Mouse (Mus musculus): ENCODE results near the gene Epsti1. TPM values are rescaled to one million over a fixed set of nuclear protein-coding genes. Genes with fewer than 3 reads are reported as not detected.

The Epsti1 gene
- polyA plus RNA-seq, 1 experiment from 2014 or later, result 1.3 TPM

DNA sequence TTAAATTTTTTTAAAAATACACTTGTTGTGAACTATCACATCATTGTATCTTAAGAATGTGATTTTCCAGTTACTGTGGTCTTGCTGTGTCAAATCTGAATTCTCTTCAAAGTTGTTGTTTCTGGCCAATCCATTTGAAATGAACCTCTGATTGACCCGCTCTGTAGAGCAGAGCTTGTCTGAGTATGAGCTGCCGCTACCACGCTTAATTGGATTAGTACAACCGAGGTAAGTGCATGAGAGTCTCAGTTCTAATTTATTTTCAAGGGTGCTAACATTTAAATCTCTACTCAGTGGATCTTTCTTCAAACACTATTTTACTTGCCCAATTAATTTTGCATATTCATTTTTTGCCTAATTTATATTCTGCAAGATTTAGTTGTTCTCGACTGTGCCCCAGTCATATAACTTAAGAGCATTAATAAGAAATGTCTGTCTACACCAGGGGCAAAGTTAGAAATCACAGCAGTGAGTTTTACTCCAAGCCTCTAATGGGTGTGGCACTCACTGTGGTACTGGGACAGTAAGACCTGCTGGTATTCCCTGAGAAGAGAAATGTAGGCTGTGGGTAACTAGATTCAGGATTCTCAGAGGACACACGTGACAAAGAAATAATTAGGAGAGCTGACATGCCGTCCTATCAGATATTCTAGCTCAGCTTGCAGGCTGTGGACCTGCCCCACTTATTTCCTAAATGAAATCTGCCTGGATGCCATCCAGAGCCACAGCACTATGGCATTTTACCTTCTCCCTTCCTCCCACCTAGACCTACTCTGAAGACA lies 111.7 kb downstream of the Epsti1 start:
- H3K4me3 ChIP-seq (replicated peaks), result no peak overlapping the region
- H3K36me3 ChIP-seq, result no peaks in the 10 kb centered on the region
- H3K9ac ChIP-seq, result no peak overlapping the region
- no peak overlapping the region for H3K4me2 ChIP-seq (replicated peaks)
- peaks cover 17% of the 10 kb centered on the region; the same call in 1 of the 2 replicates for H3K4me1 ChIP-seq
- no peak overlapping the region for H3K27ac ChIP-seq (replicated peaks)
- WGBS, result 58% methylated on average over 7 of the region's 7 CpGs
- H3K9me3 ChIP-seq (replicated peaks), result no peaks in the 10 kb centered on the region
- no peaks in the 10 kb centered on the region for H3K27me3 ChIP-seq
- ATAC-seq (ENCODE audit: insufficient number of reproducible peaks, low FRiP score, low TSS enrichment, low read depth), result no peak

DNA sequence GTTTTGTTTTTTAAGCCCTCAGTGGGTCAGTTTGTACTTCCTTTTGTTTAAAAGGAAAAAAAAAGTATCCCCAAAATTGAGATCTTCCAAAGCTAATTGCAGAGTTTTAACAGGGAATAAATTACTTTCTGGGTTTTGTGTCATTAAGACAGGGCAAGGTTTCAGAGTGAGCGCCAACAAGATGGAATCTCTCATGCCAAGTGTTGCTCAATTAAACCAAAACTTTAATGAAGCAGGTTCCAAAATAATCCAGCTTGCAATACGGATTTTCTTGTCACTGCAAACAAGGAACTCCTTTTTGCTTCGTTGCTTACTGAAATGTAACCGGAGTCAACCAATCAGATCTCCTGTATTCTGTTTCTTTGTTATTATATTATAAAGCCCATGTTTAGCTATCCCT lies 112.4 kb downstream of the Epsti1 start:
- H3K27ac ChIP-seq (replicated peaks), result no peak overlapping the region
- H3K9me3 ChIP-seq (replicated peaks), result no peaks in the 10 kb centered on the region
- 55% methylated on average over 4 of the region's 4 CpGs for WGBS
- H3K9ac ChIP-seq, result no peak overlapping the region
- H3K4me2 ChIP-seq (replicated peaks), result no peak overlapping the region
- ATAC-seq (ENCODE audit: insufficient number of reproducible peaks, low FRiP score, low TSS enrichment, low read depth), result no peak
- no peak overlapping the region for H3K4me3 ChIP-seq (replicated peaks)
- H3K4me1 ChIP-seq, result peaks cover 12% of the 10 kb centered on the region; the same call in 1 of the 2 replicates
- H3K36me3 ChIP-seq, result no peaks in the 10 kb centered on the region
- H3K27me3 ChIP-seq, result no peaks in the 10 kb centered on the region

DNA sequence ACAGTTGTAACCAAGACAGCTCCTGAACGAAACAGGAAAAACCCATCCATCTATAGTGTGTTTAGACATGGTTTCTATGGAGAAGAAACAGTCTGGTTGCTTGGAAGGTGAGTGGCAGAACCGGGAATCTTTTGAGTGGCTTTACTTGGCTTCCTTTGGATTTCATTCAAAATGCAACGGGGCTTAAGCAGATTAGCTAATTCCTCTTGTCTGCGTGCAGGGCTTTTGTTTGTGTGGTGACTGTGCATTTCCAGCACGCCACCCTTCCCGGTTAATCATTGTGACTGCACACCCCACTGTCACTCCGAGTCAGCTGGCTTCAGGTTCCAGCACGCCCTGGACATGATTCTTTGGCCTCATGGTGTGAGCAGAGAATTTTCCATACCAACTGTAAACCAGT lies 115.9 kb downstream of the Epsti1 start:
- Histone ChIP-seq H3K9me3 (replicated peaks) (no peaks in the 10 kb centered on the region), H3K9ac (no peak overlapping the region), H3K27me3 (no peaks in the 10 kb centered on the region), H3K4me3 (replicated peaks) (no peak overlapping the region), H3K27ac (replicated peaks) (0 out of 2 replicates have a peak overlapping the region, but pooled peaks have one; percentile 28), H3K4me1 (0 out of 2 replicates have a peak, but pooled peaks cover 5% of the 10 kb centered on the region), H3K36me3 (no peaks in the 10 kb centered on the region), H3K4me2 (replicated peaks) (no peak overlapping the region)
- no peak for ATAC-seq (ENCODE audit: insufficient number of reproducible peaks, low FRiP score, low TSS enrichment, low read depth)
- 36% methylated on average over 8 of the region's 8 CpGs for WGBS

DNA sequence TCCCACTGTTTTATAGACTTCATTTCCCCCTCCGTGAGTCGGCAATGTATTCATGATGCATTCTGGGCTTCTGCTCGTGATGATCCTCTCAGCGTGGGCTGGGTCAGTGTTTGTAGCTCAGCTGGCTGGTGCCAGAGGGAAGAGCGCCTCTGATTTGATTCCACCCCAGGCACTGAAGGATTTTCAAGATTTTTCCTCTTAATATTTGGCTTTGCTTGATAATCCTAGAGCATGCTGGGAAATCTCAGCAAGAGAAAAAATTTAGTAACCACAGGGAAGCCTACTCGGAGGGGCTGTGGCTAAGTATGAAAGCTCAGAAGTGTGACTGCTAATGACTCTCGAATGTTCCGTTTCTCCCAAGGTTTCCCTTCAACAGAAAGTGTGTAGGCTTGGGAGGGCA lies 134.8 kb downstream of the Epsti1 start:
- H3K4me3 ChIP-seq (replicated peaks), result no peak overlapping the region
- H3K36me3 ChIP-seq, result no peaks in the 10 kb centered on the region
- no peaks in the 10 kb centered on the region for H3K27me3 ChIP-seq
- no peaks in the 10 kb centered on the region for H3K9me3 ChIP-seq (replicated peaks)
- ATAC-seq (ENCODE audit: insufficient number of reproducible peaks, low FRiP score, low TSS enrichment, low read depth), result no peak
- H3K4me1 ChIP-seq, result peaks cover 6% of the 10 kb centered on the region; the same call in 1 of the 2 replicates
- 0 out of 2 replicates have a peak overlapping the region, but pooled peaks have one; percentile 10 for H3K4me2 ChIP-seq (replicated peaks)
- 43% methylated on average over 8 of the region's 8 CpGs for whole genome bisulfite sequencing
- H3K9ac ChIP-seq, result no peak overlapping the region
- no peak overlapping the region for H3K27ac ChIP-seq (replicated peaks)

DNA sequence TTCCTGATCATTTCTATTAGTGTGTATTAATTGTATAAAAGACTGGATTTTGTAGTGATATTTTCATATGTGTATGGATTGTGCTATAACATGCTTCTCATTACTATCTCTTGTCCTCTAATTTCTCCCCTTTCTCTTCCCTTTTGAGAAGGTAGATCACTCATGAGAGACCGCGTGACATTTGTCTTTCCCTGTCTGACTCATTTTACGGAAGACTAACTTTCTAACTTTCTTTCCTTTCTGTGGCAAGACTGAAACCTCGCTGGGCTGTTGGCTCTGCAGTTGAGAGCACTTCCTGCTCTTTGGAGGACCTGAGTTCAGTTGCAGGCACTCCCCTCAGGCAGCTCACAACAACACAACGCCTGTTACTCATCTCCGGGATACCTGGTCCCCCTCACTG lies 136.6 kb downstream of the Epsti1 start:
- Histone ChIP-seq H3K4me1 (peaks cover 6% of the 10 kb centered on the region; the same call in 1 of the 2 replicates), H3K27me3 (no peaks in the 10 kb centered on the region), H3K36me3 (no peaks in the 10 kb centered on the region), H3K9ac (no peak overlapping the region), H3K4me3 (replicated peaks) (no peak overlapping the region), H3K9me3 (replicated peaks) (no peaks in the 10 kb centered on the region), H3K27ac (replicated peaks) (no peak overlapping the region), H3K4me2 (replicated peaks) (no peak overlapping the region)
- ATAC-seq (ENCODE audit: insufficient number of reproducible peaks, low FRiP score, low TSS enrichment, low read depth), result no peak
- 90% methylated on average over 6 of the region's 6 CpGs for whole genome bisulfite sequencing

DNA sequence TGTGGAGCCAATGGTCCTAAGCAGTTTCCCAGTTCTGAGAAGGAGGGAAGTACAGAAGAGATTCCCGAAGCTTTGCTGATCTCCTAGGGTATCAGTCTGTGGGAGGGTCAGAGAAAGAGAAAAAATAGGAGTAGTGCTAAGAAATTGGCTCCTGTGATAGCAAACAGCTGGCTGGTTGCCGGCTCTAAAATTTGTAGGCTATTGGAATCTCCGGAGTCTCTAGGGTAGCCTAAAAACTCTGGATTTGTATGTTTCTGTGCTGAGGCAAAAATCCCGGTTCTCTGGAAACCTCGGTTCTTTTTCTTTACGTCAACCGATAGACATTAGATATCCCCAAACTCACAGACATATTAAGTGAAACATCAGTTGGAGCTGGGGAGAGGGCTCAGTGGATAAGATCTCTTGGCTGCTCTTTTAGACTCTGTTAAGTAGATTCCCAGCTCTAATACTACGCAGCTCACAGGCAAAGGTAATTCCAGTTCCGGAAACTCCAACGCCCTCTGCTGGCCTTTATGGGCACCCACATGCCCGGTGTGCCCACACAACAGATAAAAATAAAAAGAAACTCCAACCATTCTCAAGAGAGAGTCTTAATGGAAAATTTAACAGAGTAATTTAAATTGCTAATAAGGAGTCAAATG lies 138.0 kb downstream of the Epsti1 start:
- Histone ChIP-seq H3K27ac (replicated peaks) (no peak overlapping the region), H3K27me3 (no peaks in the 10 kb centered on the region), H3K9me3 (replicated peaks) (no peaks in the 10 kb centered on the region), H3K36me3 (no peaks in the 10 kb centered on the region), H3K4me3 (replicated peaks) (no peak overlapping the region), H3K4me2 (replicated peaks) (no peak overlapping the region), H3K9ac (no peak overlapping the region), H3K4me1 (peaks cover 6% of the 10 kb centered on the region; the same call in 1 of the 2 replicates)
- no peak; the same call in 1 of the 2 replicates for ATAC-seq (ENCODE audit: insufficient number of reproducible peaks, low FRiP score, low TSS enrichment, low read depth)
- 57% methylated on average over 11 of the region's 11 CpGs for WGBS

DNA sequence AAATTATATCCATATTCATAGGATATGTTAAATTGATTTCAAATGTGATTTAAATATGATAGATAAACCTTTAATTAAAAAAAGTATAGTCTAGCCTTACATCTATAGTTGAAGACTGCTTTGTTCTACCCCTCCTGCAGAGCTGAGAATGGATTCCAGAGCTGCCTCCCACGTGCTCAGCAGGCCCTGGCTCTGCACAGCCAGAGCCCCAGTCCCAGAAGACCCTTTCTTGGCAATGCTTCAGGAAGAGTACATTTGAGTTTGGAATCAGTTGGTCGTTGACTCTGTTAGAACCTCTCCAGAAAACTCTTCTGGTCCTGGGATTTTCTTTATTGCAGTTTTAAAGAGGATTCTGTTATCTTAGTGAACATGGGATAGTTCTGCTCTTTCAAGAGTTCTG lies 139.0 kb downstream of the Epsti1 start:
- H3K27ac ChIP-seq (replicated peaks), result no peak overlapping the region
- peaks cover 6% of the 10 kb centered on the region; the same call in 1 of the 2 replicates for H3K4me1 ChIP-seq
- H3K4me3 ChIP-seq (replicated peaks), result no peak overlapping the region
- H3K27me3 ChIP-seq, result no peaks in the 10 kb centered on the region
- ATAC-seq (ENCODE audit: insufficient number of reproducible peaks, low FRiP score, low TSS enrichment, low read depth), result no peak
- H3K4me2 ChIP-seq (replicated peaks), result no peak overlapping the region
- H3K9ac ChIP-seq, result no peak overlapping the region
- 13% methylated on average over 2 of the region's 2 CpGs for WGBS
- no peaks in the 10 kb centered on the region for H3K9me3 ChIP-seq (replicated peaks)
- no peaks in the 10 kb centered on the region for H3K36me3 ChIP-seq

DNA sequence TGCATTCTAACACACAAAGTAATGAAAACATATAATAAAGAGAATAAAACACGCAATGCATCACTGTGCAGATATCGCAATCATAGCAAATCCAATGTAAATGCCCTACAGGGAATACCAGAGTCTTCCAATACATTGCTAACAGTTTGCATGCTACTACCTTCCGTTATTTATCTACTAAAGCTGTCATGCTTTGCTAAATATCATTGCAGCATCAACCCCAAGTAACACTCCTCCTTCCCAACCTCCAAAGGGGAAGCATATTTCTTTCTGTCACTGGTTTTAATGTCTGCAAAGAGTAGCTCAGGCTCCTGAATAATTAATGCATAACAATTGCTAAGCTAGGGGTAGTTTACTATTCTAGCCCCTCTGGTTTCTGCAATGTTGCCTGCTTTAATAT lies 144.2 kb downstream of the Epsti1 start:
- no peaks in the 10 kb centered on the region for H3K9me3 ChIP-seq (replicated peaks)
- 87% methylated on average over 3 of the region's 3 CpGs for WGBS

DNA sequence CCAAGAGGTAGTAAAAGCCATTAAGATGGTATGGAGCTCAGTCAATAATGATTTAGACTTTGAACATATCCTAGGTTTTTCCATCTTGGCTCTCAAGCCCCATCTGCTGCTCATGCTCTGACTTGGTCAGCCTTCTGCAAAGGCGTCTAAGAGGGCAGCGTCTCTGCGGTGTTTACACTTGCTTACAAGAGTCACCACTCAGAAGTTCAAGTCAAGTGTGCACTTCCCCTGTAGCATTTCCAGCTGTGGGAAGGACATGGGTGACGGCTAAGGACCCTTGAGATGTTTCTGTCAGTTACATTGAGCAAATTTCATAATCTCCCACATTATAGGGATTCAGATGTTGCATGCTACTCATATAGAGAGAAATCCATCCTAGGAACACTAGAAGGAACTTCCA lies 144.6 kb downstream of the Epsti1 start:
- Histone ChIP-seq H3K4me2 (replicated peaks) (no peak overlapping the region), H3K9ac (no peak overlapping the region), H3K4me3 (replicated peaks) (no peak overlapping the region), H3K36me3 (no peaks in the 10 kb centered on the region), H3K9me3 (replicated peaks) (no peaks in the 10 kb centered on the region), H3K27ac (replicated peaks) (no peak overlapping the region), H3K27me3 (no peaks in the 10 kb centered on the region), H3K4me1 (no peaks in the 10 kb centered on the region)
- ATAC-seq (ENCODE audit: insufficient number of reproducible peaks, low FRiP score, low TSS enrichment, low read depth), result no peak
- 84% methylated on average over 4 of the region's 4 CpGs for WGBS

More for the DNA sequence above, 144.2 kb downstream of the Epsti1 start:
- Histone ChIP-seq H3K4me2 (replicated peaks) (no peak overlapping the region), H3K27ac (replicated peaks) (no peak overlapping the region), H3K9ac (no peak overlapping the region), H3K27me3 (no peaks in the 10 kb centered on the region), H3K4me3 (replicated peaks) (no peak overlapping the region), H3K4me1 (no peaks in the 10 kb centered on the region), H3K36me3 (no peaks in the 10 kb centered on the region)
- no peak for ATAC-seq (ENCODE audit: insufficient number of reproducible peaks, low FRiP score, low TSS enrichment, low read depth)
